Mouse (Mus musculus): Measurements from ENCODE around the gene Aoc3. TPM values are rescaled to one million over a fixed set of nuclear protein-coding genes. Genes with fewer than 3 reads are reported as not detected.
"Not testable (repeated sequence)": the region's sequence is repeated elsewhere in the genome, so short reads cannot be mapped to it uniquely, and the experiment has no call there.

Gene Aoc3
- polyA plus RNA-seq, 1 experiment from 2014 or later: not detected

- 79% methylated on average over 3 of the region's 3 CpGs for WGBS
- Histone ChIP-seq H3K27ac (no peak overlapping the region), H3K9me3 (no peaks in the 10 kb centered on the region), H3K36me3 (replicated peaks) (no peaks in the 10 kb centered on the region), H3K27me3 (0 out of 2 replicates have a peak, but pooled peaks cover 6% of the 10 kb centered on the region), H3K4me1 (peaks cover 8% of the 10 kb centered on the region), H3K4me3 (replicated peaks) (no peak overlapping the region), H3K9ac (no peak overlapping the region), H3K4me2 (no peak overlapping the region)
- no peak for ATAC-seq (ENCODE audit: low FRiP score)
These were observed 18.3 kb upstream of the Aoc3 start for GRCm38 (mm10) chr11:101312150-101312549.

- H3K4me3 ChIP-seq (replicated peaks): no peak overlapping the region
- 94% methylated on average over 1 of the region's 1 CpGs for whole genome bisulfite sequencing
- no peak overlapping the region for H3K27ac ChIP-seq
- no peak for ATAC-seq (ENCODE audit: low FRiP score)
- no peaks in the 10 kb centered on the region for H3K9me3 ChIP-seq
- H3K9ac ChIP-seq: no peak overlapping the region
- H3K36me3 ChIP-seq (replicated peaks): peaks cover 19% of the 10 kb centered on the region
- H3K4me1 ChIP-seq: peaks cover 18% of the 10 kb centered on the region
- H3K27me3 ChIP-seq: 0 out of 2 replicates have a peak, but pooled peaks cover 6% of the 10 kb centered on the region
- H3K4me2 ChIP-seq: no peak overlapping the region
These were observed 15.8 kb upstream of the Aoc3 start for GRCm38 (mm10) chr11:101314567-101314966.

GRCm38 (mm10) chr11:101315082-101315650 is 15.2 kb upstream of the Aoc3 start:
- Histone ChIP-seq H3K9ac (peak overlapping the region; percentile 94), H3K9me3 (no peaks in the 10 kb centered on the region), H3K4me3 (replicated peaks) (peak overlapping the region; percentile 84), H3K4me2 (peak overlapping the region; percentile 99), H3K36me3 (replicated peaks) (peaks cover 25% of the 10 kb centered on the region), H3K4me1 (peaks cover 18% of the 10 kb centered on the region), H3K27ac (peak overlapping the region; percentile 54), H3K27me3 (0 out of 2 replicates have a peak, but pooled peaks cover 6% of the 10 kb centered on the region)
- 82% methylated on average over 8 of the region's 8 CpGs for WGBS
- 0 out of 2 replicates have a peak, but pooled peaks have one; percentile 5 for ATAC-seq (ENCODE audit: low FRiP score)

- Histone ChIP-seq H3K4me3 (replicated peaks) (peak within 1 kb of the TSS; percentile 84), H3K27me3 (0 out of 2 replicates have a peak, but pooled peaks cover 6% of the 10 kb centered on the region), H3K27ac (peak within 1 kb of the TSS; percentile 54), H3K4me1 (peaks cover 18% of the 10 kb centered on the region), H3K4me2 (peak within 1 kb of the TSS; percentile 99), H3K36me3 (replicated peaks) (peaks cover 32% of the 10 kb centered on the region), H3K9me3 (no peaks in the 10 kb centered on the region), H3K9ac (peak within 1 kb of the TSS; percentile 94)
- WGBS: under 1% methylated on average over 62 of the region's 62 CpGs
- peak; percentile 93 for ATAC-seq (ENCODE audit: low FRiP score)
These were observed 14.5 kb upstream of the Aoc3 start, which contains the start of gene Psme3 for GRCm38 (mm10) chr11:101315665-101316500. Gene Psme3 (plus strand): TSS chr11:101316213.

- H3K9me3 ChIP-seq: no peaks in the 10 kb centered on the region
- peak overlapping the region; percentile 84 for H3K4me3 ChIP-seq (replicated peaks)
- 0 out of 2 replicates have a peak, but pooled peaks cover 6% of the 10 kb centered on the region for H3K27me3 ChIP-seq
- H3K4me1 ChIP-seq: peaks cover 18% of the 10 kb centered on the region
- 0% methylated on average over 17 of the region's 17 CpGs for WGBS
- peaks cover 38% of the 10 kb centered on the region for H3K36me3 ChIP-seq (replicated peaks)
- H3K4me2 ChIP-seq: peak overlapping the region; percentile 99
- peak overlapping the region; percentile 94 for H3K9ac ChIP-seq
- ATAC-seq (ENCODE audit: low FRiP score): peak; percentile 55
- H3K27ac ChIP-seq: peak overlapping the region; percentile 54
These were observed 13.9 kb upstream of the Aoc3 start for GRCm38 (mm10) chr11:101316501-101316917.

- no peak overlapping the region for H3K27ac ChIP-seq
- H3K9ac ChIP-seq: no peak overlapping the region
- H3K4me3 ChIP-seq (replicated peaks): no peak overlapping the region
- peaks cover 78% of the 10 kb centered on the region for H3K36me3 ChIP-seq (replicated peaks)
- no peaks in the 10 kb centered on the region for H3K9me3 ChIP-seq
- no peaks in the 10 kb centered on the region for H3K27me3 ChIP-seq
- 14% methylated on average over 4 of the region's 4 CpGs for WGBS
- H3K4me2 ChIP-seq: no peak overlapping the region
- ATAC-seq (ENCODE audit: low FRiP score): no peak
- no peaks in the 10 kb centered on the region for H3K4me1 ChIP-seq
These were observed 6.8 kb upstream of the Aoc3 start for GRCm38 (mm10) chr11:101323609-101324008.

GRCm38 (mm10) chr11:101324763-101325162 is 5.6 kb upstream of the Aoc3 start, which contains the start of gene Aoc2:
Gene Aoc2 (plus strand): TSS chr11:101325063.
- 95% methylated on average over 5 of the region's 5 CpGs for WGBS
- no peak for ATAC-seq (ENCODE audit: low FRiP score)
- H3K36me3 ChIP-seq (replicated peaks): peaks cover 67% of the 10 kb centered on the region

GRCm38 (mm10) chr11:101325201-101325600 is 5.2 kb upstream of the Aoc3 start:
- H3K4me3 ChIP-seq (replicated peaks); H3K9ac ChIP-seq; H3K9me3 ChIP-seq; H3K27ac ChIP-seq; H3K27me3 ChIP-seq; H3K4me2 ChIP-seq; H3K4me1 ChIP-seq: not testable (repeated sequence)
- ATAC-seq (ENCODE audit: low FRiP score): 0 out of 2 replicates have a peak, but pooled peaks have one; percentile 14
- H3K36me3 ChIP-seq (replicated peaks): peaks cover 62% of the 10 kb centered on the region
- 93% methylated on average over 11 of the region's 11 CpGs for WGBS

More at GRCm38 (mm10) chr11:101324763-101325162, 5.6 kb upstream of the Aoc3 start, which contains the start of gene Aoc2:
- H3K4me2 ChIP-seq: no peak within 1 kb of the TSS
- H3K4me1 ChIP-seq: no peaks in the 10 kb centered on the region
- no peaks in the 10 kb centered on the region for H3K9me3 ChIP-seq
- H3K27me3 ChIP-seq: no peaks in the 10 kb centered on the region
- no peak within 1 kb of the TSS for H3K9ac ChIP-seq
- no peak within 1 kb of the TSS for H3K4me3 ChIP-seq (replicated peaks)
- H3K27ac ChIP-seq: no peak within 1 kb of the TSS

GRCm38 (mm10) chr11:101326147-101326546 is 4.3 kb upstream of the Aoc3 start:
- H3K9me3 ChIP-seq: no peaks in the 10 kb centered on the region
- no peak overlapping the region for H3K9ac ChIP-seq
- H3K27ac ChIP-seq: no peak overlapping the region
- no peak for ATAC-seq (ENCODE audit: low FRiP score)
- WGBS: 88% methylated on average over 11 of the region's 11 CpGs
- H3K4me3 ChIP-seq (replicated peaks): no peak overlapping the region
- H3K36me3 ChIP-seq (replicated peaks): peaks cover 53% of the 10 kb centered on the region
- no peaks in the 10 kb centered on the region for H3K4me1 ChIP-seq
- H3K4me2 ChIP-seq: no peak overlapping the region
- no peaks in the 10 kb centered on the region for H3K27me3 ChIP-seq

- Histone ChIP-seq H3K4me1 (no peaks in the 10 kb centered on the region), H3K27ac (no peak overlapping the region), H3K9me3 (no peaks in the 10 kb centered on the region), H3K4me2 (no peak overlapping the region), H3K36me3 (replicated peaks) (peaks cover 41% of the 10 kb centered on the region), H3K27me3 (no peaks in the 10 kb centered on the region), H3K9ac (no peak overlapping the region), H3K4me3 (replicated peaks) (no peak overlapping the region)
- no peak for ATAC-seq (ENCODE audit: low FRiP score)
- 51% methylated on average over 3 of the region's 3 CpGs for WGBS
These were observed 3.1 kb upstream of the Aoc3 start for GRCm38 (mm10) chr11:101327311-101327710.

GRCm38 (mm10) chr11:101328941-101329635 is 1.3 kb upstream of the Aoc3 start:
- Histone ChIP-seq H3K9me3 (no peaks in the 10 kb centered on the region), H3K4me2 (no peak overlapping the region), H3K9ac (no peak overlapping the region; the same call in 1 of the 2 replicates), H3K4me3 (replicated peaks) (no peak overlapping the region), H3K4me1 (peaks cover 3% of the 10 kb centered on the region), H3K27ac (no peak overlapping the region), H3K36me3 (replicated peaks) (peaks cover 23% of the 10 kb centered on the region), H3K27me3 (no peaks in the 10 kb centered on the region)
- ATAC-seq (ENCODE audit: low FRiP score): no peak
- WGBS: 86% methylated on average over 6 of the region's 6 CpGs

GRCm38 (mm10) chr11:101330961-101331360 is 556 bp downstream of the Aoc3 start:
- H3K9ac ChIP-seq; H3K4me2 ChIP-seq; H3K4me3 ChIP-seq (replicated peaks); H3K27me3 ChIP-seq; H3K36me3 ChIP-seq (replicated peaks); H3K27ac ChIP-seq; ATAC-seq (ENCODE audit: low FRiP score); H3K9me3 ChIP-seq; H3K4me1 ChIP-seq: not testable (repeated sequence)
- WGBS: 83% methylated on average over 6 of the region's 6 CpGs
